Mouse (Mus musculus) cortical plate, adult 2 months (tissue): ENCODE results near the gene Maged2. TPM values are rescaled to one million over a fixed set of nuclear protein-coding genes. Genes with fewer than 3 reads are reported as not detected.

Source experiments
- polyA plus RNA-seq: library from polyadenylated mRNA; depleted of rRNA; stranded (reverse); fragments of >200 nt; gene quantifications from 2 replicates; pipeline ENCODE4 v1.2.3, GENCODE M21; 2012; rRNA removed

Maged2 gene
- polyA plus RNA-seq, 1 experiment, result 43.1 TPM

Other genes starting within 250 kb of the Maged2 start
- gene Pfkfb1, start 226.1 kb downstream of the Maged2 start, polyA plus RNA-seq, result 1.8 and 2.1 TPM in 2 replicates
- gene Apex2, start 224.5 kb downstream of the Maged2 start, polyA plus RNA-seq, result 9.8 and 12.0 TPM in 2 replicates
- gene Tro, start 156.8 kb downstream of the Maged2 start, polyA plus RNA-seq, result 92.1 and 95.7 TPM in 2 replicates
- gene Gnl3l, start 203.0 kb upstream of the Maged2 start, polyA plus RNA-seq, result 78.9 and 79.7 TPM in 2 replicates
- 14.0 and 15.8 TPM in 2 replicates for gene Fgd1, start 231.8 kb upstream of the Maged2 start, polyA plus RNA-seq